Mouse (Mus musculus): Measurements from ENCODE around the gene Cyp2s1. TPM values are rescaled to one million over a fixed set of nuclear protein-coding genes. Genes with fewer than 3 reads are reported as not detected.

Cyp2s1 gene
- polyA plus RNA-seq, 1 experiment from 2014 or later = 1.9 TPM

Small RNA genes within 50 kb of the gene (microRNA-seq; reads per million reads assigned to microRNA genes)
- gene Gm24865 = not detected

Other genes with a start within 250 kb of the Cyp2s1 start
- gene Erich4, start 201.0 kb downstream of the Cyp2s1 start, polyA plus RNA-seq (2014; fragmentation: Nextera tagmentation; extraction: Ambion mirVana) = not detected in 2 replicates
- gene Dmac2, start 197.5 kb downstream of the Cyp2s1 start, polyA plus RNA-seq (2014; fragmentation: Nextera tagmentation; extraction: Ambion mirVana) = 35.8 and 36.9 TPM in 2 replicates
- gene B3gnt8, start 190.3 kb downstream of the Cyp2s1 start, polyA plus RNA-seq (2014; fragmentation: Nextera tagmentation; extraction: Ambion mirVana) = 0.87 and 1.2 TPM in 2 replicates
- 49.3 and 54.7 TPM in 2 replicates for gene Bckdha, start 157.9 kb downstream of the Cyp2s1 start, polyA plus RNA-seq (2014; fragmentation: Nextera tagmentation; extraction: Ambion mirVana)
- 70.0 and 73.8 TPM in 2 replicates for gene Exosc5, start 157.7 kb downstream of the Cyp2s1 start, polyA plus RNA-seq (2014; fragmentation: Nextera tagmentation; extraction: Ambion mirVana)
- 1.7 and 2.2 TPM in 2 replicates for gene Tmem91, start 141.7 kb downstream of the Cyp2s1 start, polyA plus RNA-seq (2014; fragmentation: Nextera tagmentation; extraction: Ambion mirVana)
- 30.7 and 31.7 TPM in 2 replicates for gene B9d2, start 136.1 kb downstream of the Cyp2s1 start, polyA plus RNA-seq (2014; fragmentation: Nextera tagmentation; extraction: Ambion mirVana)
- 1.6 and 1.9 TPM in 2 replicates for gene Tgfb1, start 129.9 kb downstream of the Cyp2s1 start, polyA plus RNA-seq (2014; fragmentation: Nextera tagmentation; extraction: Ambion mirVana)
- 33.1 and 35.3 TPM in 2 replicates for gene Ccdc97, start 97.8 kb downstream of the Cyp2s1 start, polyA plus RNA-seq (2014; fragmentation: Nextera tagmentation; extraction: Ambion mirVana)
- 82.9 and 87.8 TPM in 2 replicates for gene Hnrnpul1, start 62.2 kb downstream of the Cyp2s1 start, polyA plus RNA-seq (2014; fragmentation: Nextera tagmentation; extraction: Ambion mirVana)
- 32.1 and 32.5 TPM in 2 replicates for gene Axl, start 28.2 kb downstream of the Cyp2s1 start, polyA plus RNA-seq (2014; fragmentation: Nextera tagmentation; extraction: Ambion mirVana)
- gene Cyp2b10, start 80.7 kb upstream of the Cyp2s1 start, polyA plus RNA-seq (2014; fragmentation: Nextera tagmentation; extraction: Ambion mirVana) = not detected in 2 replicates
- gene Cyp2b13, start 244.6 kb upstream of the Cyp2s1 start, polyA plus RNA-seq (2014; fragmentation: Nextera tagmentation; extraction: Ambion mirVana) = not detected in 2 replicates